Mouse (Mus musculus): ENCODE measurements around the gene Osbpl7. TPM values are rescaled to one million over a fixed set of nuclear protein-coding genes. Genes with fewer than 3 reads are reported as not detected.

Gene Osbpl7
- polyA plus RNA-seq, 1 experiment from 2014 or later = 11.1 TPM

- Histone ChIP-seq H3K27me3 (replicated peaks) (peaks cover 54% of the 10 kb centered on the region), H3K27ac (no peak overlapping the region), H3K4me2 (replicated peaks) (no peak overlapping the region), H3K36me3 (no peaks in the 10 kb centered on the region), H3K4me1 (peaks cover 23% of the 10 kb centered on the region), H3K9ac (no peak overlapping the region), H3K9me3 (no peaks in the 10 kb centered on the region), H3K4me3 (no peak overlapping the region)
- no peak for ATAC-seq (ENCODE audit: low FRiP score, low read depth)
- WGBS = 24% methylated on average over 10 of the region's 10 CpGs
Observed at GRCm38 (mm10) chr11:97024977-97025376, 25.5 kb upstream of the Osbpl7 start.

GRCm38 (mm10) chr11:97025721-97026344 is 24.6 kb upstream of the Osbpl7 start:
- H3K9ac ChIP-seq = peak overlapping the region; percentile 44; the same call in 1 of the 2 replicates
- H3K9me3 ChIP-seq = no peaks in the 10 kb centered on the region
- H3K27me3 ChIP-seq (replicated peaks) = peaks cover 45% of the 10 kb centered on the region
- no peak overlapping the region for H3K27ac ChIP-seq
- peak overlapping the region; percentile 55 for H3K4me2 ChIP-seq (replicated peaks)
- no peaks in the 10 kb centered on the region for H3K36me3 ChIP-seq
- peaks cover 31% of the 10 kb centered on the region for H3K4me1 ChIP-seq
- WGBS = under 1% methylated on average over 17 of the region's 17 CpGs
- H3K4me3 ChIP-seq = peak overlapping the region; percentile 17
- ATAC-seq (ENCODE audit: low FRiP score, low read depth) = peak; percentile 12; the same call in 1 of the 2 replicates

DNA sequence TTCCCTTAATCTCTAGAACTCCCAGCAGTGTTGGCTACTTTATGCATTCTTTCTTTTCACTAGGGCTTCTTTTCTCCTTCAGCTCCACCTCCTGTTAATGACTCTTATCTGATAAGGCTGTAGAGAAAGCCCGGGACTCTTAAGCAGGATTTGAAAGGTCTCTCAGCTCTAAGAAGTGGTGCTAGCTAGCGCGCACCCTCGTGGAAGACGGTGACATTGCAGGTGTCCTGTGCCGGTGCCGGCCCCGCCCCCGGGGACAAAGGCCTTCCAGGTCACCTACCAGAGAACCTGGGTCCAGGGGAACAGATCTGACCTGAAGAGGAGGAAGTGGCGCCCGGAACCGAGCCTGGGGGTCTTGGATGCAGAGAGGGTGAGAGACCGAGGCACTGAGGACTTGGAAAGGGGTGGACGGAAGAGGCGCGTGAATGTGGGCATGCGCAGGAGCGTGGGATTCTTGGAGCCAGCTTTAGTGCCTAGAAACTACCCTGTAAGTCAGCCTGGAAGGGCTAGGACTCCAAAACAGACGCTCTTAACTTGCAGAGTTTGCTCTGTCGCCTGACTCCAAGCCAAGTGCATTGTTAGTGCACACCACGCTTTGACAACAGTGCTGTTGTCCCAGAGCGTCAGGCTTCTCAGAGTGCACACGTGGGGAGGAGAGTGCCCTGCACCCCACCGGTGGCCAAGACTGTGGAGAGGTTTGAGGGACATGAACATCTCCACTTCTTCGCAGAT is 20.6 kb upstream of the Osbpl7 start, which contains the start of gene Scrn2:
Scrn2 (plus strand) TSS at position 253 of the 732 bp plus-strand sequence.
- Histone ChIP-seq H3K9me3 (no peaks in the 10 kb centered on the region), H3K4me3 (peak within 1 kb of the TSS; percentile 63), H3K27ac (no peak within 1 kb of the TSS), H3K9ac (peak within 1 kb of the TSS; percentile 74), H3K27me3 (replicated peaks) (peaks cover 6% of the 10 kb centered on the region; the same call in 1 of the 2 replicates), H3K4me2 (replicated peaks) (peak within 1 kb of the TSS; percentile 70), H3K4me1 (peaks cover 18% of the 10 kb centered on the region), H3K36me3 (peaks cover 9% of the 10 kb centered on the region; the same call in 1 of the 2 replicates)
- peak; percentile 72 for ATAC-seq (ENCODE audit: low FRiP score, low read depth)
- WGBS = 2% methylated on average over 25 of the region's 25 CpGs

GRCm38 (mm10) chr11:97030426-97030825 is 20.0 kb upstream of the Osbpl7 start:
- H3K4me2 ChIP-seq (replicated peaks) = peak overlapping the region; percentile 70
- 0 out of 2 replicates have a peak, but pooled peaks cover 3% of the 10 kb centered on the region for H3K27me3 ChIP-seq (replicated peaks)
- H3K9me3 ChIP-seq = no peaks in the 10 kb centered on the region
- WGBS = 25% methylated on average over 15 of the region's 15 CpGs
- peak overlapping the region; percentile 74 for H3K9ac ChIP-seq
- H3K4me1 ChIP-seq = peaks cover 16% of the 10 kb centered on the region
- peak overlapping the region; percentile 63 for H3K4me3 ChIP-seq
- no peak overlapping the region for H3K27ac ChIP-seq
- H3K36me3 ChIP-seq = peaks cover 9% of the 10 kb centered on the region; the same call in 1 of the 2 replicates
- ATAC-seq (ENCODE audit: low FRiP score, low read depth) = no peak

- H3K27me3 ChIP-seq (replicated peaks) = no peaks in the 10 kb centered on the region
- ATAC-seq (ENCODE audit: low FRiP score, low read depth) = no peak
- peaks cover 9% of the 10 kb centered on the region; the same call in 1 of the 2 replicates for H3K36me3 ChIP-seq
- WGBS = 87% methylated on average over 12 of the region's 12 CpGs
- H3K9me3 ChIP-seq = no peaks in the 10 kb centered on the region
- no peak overlapping the region for H3K27ac ChIP-seq
- peaks cover 11% of the 10 kb centered on the region; the same call in 1 of the 2 replicates for H3K4me1 ChIP-seq
- no peak overlapping the region for H3K4me2 ChIP-seq (replicated peaks)
- no peak overlapping the region for H3K9ac ChIP-seq
- no peak overlapping the region for H3K4me3 ChIP-seq
Observed at GRCm38 (mm10) chr11:97031977-97032376, 18.5 kb upstream of the Osbpl7 start.

- no peaks in the 10 kb centered on the region for H3K9me3 ChIP-seq
- no peak overlapping the region for H3K9ac ChIP-seq
- H3K4me2 ChIP-seq (replicated peaks) = no peak overlapping the region
- H3K4me3 ChIP-seq = no peak overlapping the region
- H3K4me1 ChIP-seq = peaks cover 11% of the 10 kb centered on the region; the same call in 1 of the 2 replicates
- no peak for ATAC-seq (ENCODE audit: low FRiP score, low read depth)
- 95% methylated on average over 4 of the region's 4 CpGs for WGBS
- H3K36me3 ChIP-seq = peaks cover 9% of the 10 kb centered on the region; the same call in 1 of the 2 replicates
- no peak overlapping the region for H3K27ac ChIP-seq
- H3K27me3 ChIP-seq (replicated peaks) = no peaks in the 10 kb centered on the region
Observed at GRCm38 (mm10) chr11:97032499-97032898, 17.9 kb upstream of the Osbpl7 start.

- Histone ChIP-seq H3K4me1 (peaks cover 11% of the 10 kb centered on the region; the same call in 1 of the 2 replicates), H3K4me3 (no peak overlapping the region), H3K36me3 (peaks cover 9% of the 10 kb centered on the region; the same call in 1 of the 2 replicates), H3K4me2 (replicated peaks) (no peak overlapping the region), H3K27me3 (replicated peaks) (no peaks in the 10 kb centered on the region), H3K9me3 (no peaks in the 10 kb centered on the region), H3K9ac (no peak overlapping the region), H3K27ac (no peak overlapping the region)
- WGBS = 89% methylated on average over 4 of the region's 4 CpGs
- no peak for ATAC-seq (ENCODE audit: low FRiP score, low read depth)
Observed at GRCm38 (mm10) chr11:97033781-97034180, 16.6 kb upstream of the Osbpl7 start.

- 78% methylated on average over 5 of the region's 5 CpGs for WGBS
- peaks cover 9% of the 10 kb centered on the region; the same call in 1 of the 2 replicates for H3K36me3 ChIP-seq
- no peaks in the 10 kb centered on the region for H3K9me3 ChIP-seq
- ATAC-seq (ENCODE audit: low FRiP score, low read depth) = no peak
- H3K27me3 ChIP-seq (replicated peaks) = no peaks in the 10 kb centered on the region
- H3K9ac ChIP-seq = no peak overlapping the region
- no peaks in the 10 kb centered on the region; the same call in 1 of the 2 replicates for H3K4me1 ChIP-seq
- no peak overlapping the region for H3K27ac ChIP-seq
- no peak overlapping the region for H3K4me3 ChIP-seq
- no peak overlapping the region for H3K4me2 ChIP-seq (replicated peaks)
Observed at GRCm38 (mm10) chr11:97036141-97036540, 14.3 kb upstream of the Osbpl7 start.

- peaks cover 8% of the 10 kb centered on the region for H3K4me1 ChIP-seq
- no peak overlapping the region for H3K4me2 ChIP-seq (replicated peaks)
- H3K9me3 ChIP-seq = no peaks in the 10 kb centered on the region
- WGBS = 66% methylated on average over 7 of the region's 7 CpGs
- H3K36me3 ChIP-seq = no peaks in the 10 kb centered on the region
- no peak overlapping the region for H3K9ac ChIP-seq
- no peak for ATAC-seq (ENCODE audit: low FRiP score, low read depth)
- H3K27ac ChIP-seq = no peak overlapping the region
- no peak overlapping the region for H3K4me3 ChIP-seq
- no peaks in the 10 kb centered on the region for H3K27me3 ChIP-seq (replicated peaks)
Observed at GRCm38 (mm10) chr11:97038881-97039280, 11.5 kb upstream of the Osbpl7 start.

GRCm38 (mm10) chr11:97040301-97041021 is 10.0 kb upstream of the Osbpl7 start:
- Histone ChIP-seq H3K4me2 (replicated peaks) (peak overlapping the region; percentile 77), H3K9me3 (no peaks in the 10 kb centered on the region), H3K4me3 (peak overlapping the region; percentile 76), H3K27ac (no peak overlapping the region), H3K4me1 (peaks cover 8% of the 10 kb centered on the region), H3K36me3 (peaks cover 9% of the 10 kb centered on the region; the same call in 1 of the 2 replicates), H3K27me3 (replicated peaks) (no peaks in the 10 kb centered on the region), H3K9ac (no peak overlapping the region)
- no peak for ATAC-seq (ENCODE audit: low FRiP score, low read depth)
- WGBS = 54% methylated on average over 12 of the region's 12 CpGs

- Histone ChIP-seq H3K36me3 (peaks cover 13% of the 10 kb centered on the region; the same call in 1 of the 2 replicates), H3K4me1 (peaks cover 8% of the 10 kb centered on the region), H3K9me3 (no peaks in the 10 kb centered on the region), H3K27me3 (replicated peaks) (no peaks in the 10 kb centered on the region), H3K27ac (no peak within 1 kb of the TSS), H3K4me3 (peak within 1 kb of the TSS; percentile 76), H3K9ac (peak within 1 kb of the TSS; percentile 82), H3K4me2 (replicated peaks) (peak within 1 kb of the TSS; percentile 77)
- under 1% methylated on average over 48 of the region's 48 CpGs for WGBS
- peak; percentile 91 for ATAC-seq (ENCODE audit: low FRiP score, low read depth)
Observed at GRCm38 (mm10) chr11:97041022-97041899, 9.2 kb upstream of the Osbpl7 start, which contains the start of the genes Lrrc46 and Mrpl10. Gene Lrrc46, minus strand, starts transcription at chr11:97041407. Gene Mrpl10, plus strand, starts transcription at chr11:97041560.

All from neural tube, embryonic 12.5 days (tissue).